Mouse (Mus musculus): ENCODE results near the gene Nadk. TPM values are rescaled to one million over a fixed set of nuclear protein-coding genes. Genes with fewer than 3 reads are reported as not detected.

The Nadk gene
- 138 TPM for polyA plus RNA-seq (2017; shearing (Covaris generic))

GRCm38 (mm10) chr4:155561661-155562442, at the start of gene Nadk:
Nadk (plus strand) TSS chr4:155562378.

GRCm38 (mm10) chr4:155601091-155601996, 39.2 kb downstream of the Nadk start, which contains the start of gene Slc35e2:
Slc35e2 (plus strand) TSS chr4:155601416.

DNA sequence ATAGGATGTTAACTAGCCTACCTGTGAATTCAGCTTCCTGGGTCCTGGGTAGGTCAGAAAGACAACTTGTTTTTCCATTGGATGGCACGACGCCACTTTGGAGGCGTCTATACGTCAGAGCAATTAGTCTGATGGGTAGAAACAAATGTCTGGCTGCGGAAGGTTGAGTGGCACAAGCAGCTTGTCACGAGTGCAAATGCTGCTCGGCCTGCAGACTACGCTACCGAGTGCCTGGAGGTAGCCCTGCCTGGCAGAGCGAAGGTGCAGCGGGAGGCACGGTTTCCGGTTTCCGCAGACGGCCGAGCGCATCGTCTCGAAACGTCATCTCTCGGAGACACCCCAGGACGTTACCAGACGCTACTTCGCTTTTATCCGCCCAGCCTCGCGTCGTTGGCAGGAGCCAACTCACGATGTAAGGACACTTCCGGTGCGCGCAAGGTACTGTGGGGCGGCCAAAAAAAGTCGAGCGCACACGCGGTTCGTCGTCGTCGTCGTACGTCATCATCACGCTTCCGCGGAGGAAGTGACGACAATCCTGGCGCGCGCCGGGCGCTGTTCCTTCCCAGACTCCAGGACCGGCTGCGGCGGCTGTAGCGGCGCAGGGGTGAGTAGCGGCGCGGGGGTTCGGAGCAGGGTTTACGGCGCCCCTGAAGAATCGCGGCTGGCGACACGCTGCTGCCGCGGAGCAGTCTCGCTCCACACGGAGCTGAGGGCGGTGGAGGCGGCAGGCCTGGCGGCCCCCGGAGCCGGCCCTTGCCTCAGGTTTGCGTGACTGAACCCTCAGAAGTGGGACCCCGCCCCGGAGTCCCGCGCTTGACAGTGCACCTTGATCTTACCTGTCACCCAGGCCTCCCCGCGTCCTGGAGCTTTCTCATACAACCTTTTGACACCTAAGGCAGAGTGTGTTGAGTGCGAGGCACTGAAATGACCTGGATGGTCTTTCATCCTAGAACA, 62.4 kb downstream of the Nadk start, which contains the start of gene Cdk11b:
Gene Cdk11b (plus strand): TSS at position 517 of the 954 bp plus-strand sequence.

Other genes starting within 250 kb of the Nadk start
- 37.8 TPM for gene Prkcz, start 201.0 kb upstream of the Nadk start, polyA plus RNA-seq (2017; shearing (Covaris generic))
- gene Gabrd, start 164.3 kb upstream of the Nadk start, polyA plus RNA-seq (2017; shearing (Covaris generic)) = 0.72 TPM
- gene Cfap74, start 153.2 kb upstream of the Nadk start, polyA plus RNA-seq (2017; shearing (Covaris generic)) = 4.8 TPM
- not detected for gene Tmem52, start 93.3 kb upstream of the Nadk start, polyA plus RNA-seq (2017; shearing (Covaris generic))
- gene Gnb1, start 71.0 kb upstream of the Nadk start, polyA plus RNA-seq (2017; shearing (Covaris generic)) = 21.1 TPM
- 13.5 TPM for gene Slc35e2, start 39.0 kb downstream of the Nadk start, polyA plus RNA-seq (2017; shearing (Covaris generic))
- gene Cdk11b, start 62.5 kb downstream of the Nadk start, polyA plus RNA-seq (2017; shearing (Covaris generic)) = 120 TPM
- 1.9 TPM for gene Gm10563, start 83.0 kb downstream of the Nadk start, polyA plus RNA-seq (2017; shearing (Covaris generic))
- gene Mmp23, start 91.0 kb downstream of the Nadk start, polyA plus RNA-seq (2017; shearing (Covaris generic)) = 0.54 TPM
- 42.3 TPM for gene Mib2, start 106.8 kb downstream of the Nadk start, polyA plus RNA-seq (2017; shearing (Covaris generic))
- gene Fndc10, start 132.0 kb downstream of the Nadk start, polyA plus RNA-seq (2017; shearing (Covaris generic)) = 0.72 TPM
- 160 TPM for gene Ssu72, start 142.4 kb downstream of the Nadk start, polyA plus RNA-seq (2017; shearing (Covaris generic))
- gene Tmem240, start 172.4 kb downstream of the Nadk start, polyA plus RNA-seq (2017; shearing (Covaris generic)) = 0.24 TPM
- 38.3 TPM for gene Atad3a, start 198.7 kb downstream of the Nadk start, polyA plus RNA-seq (2017; shearing (Covaris generic))
- not detected for gene Vwa1, start 212.3 kb downstream of the Nadk start, polyA plus RNA-seq (2017; shearing (Covaris generic))
- not detected for gene Tmem88b, start 223.5 kb downstream of the Nadk start, polyA plus RNA-seq (2017; shearing (Covaris generic))
- not detected for gene Ankrd65, start 228.1 kb downstream of the Nadk start, polyA plus RNA-seq (2017; shearing (Covaris generic))
- 138 TPM for gene Mrpl20, start 240.5 kb downstream of the Nadk start, polyA plus RNA-seq (2017; shearing (Covaris generic))